Mouse (Mus musculus) lung, embryonic 16.5 days (tissue): ENCODE data around the gene Magi3. TPM values are rescaled to one million over a fixed set of nuclear protein-coding genes. Genes with fewer than 3 reads are reported as not detected.

Experiments used
- ATAC-seq: fragments of 200-750 bp; cut with Nextera tagmentation; 2 replicates; pipeline ENCODE4 v1.8.0; 2017; ENCODE audit warnings: low read depth, mild to moderate bottlenecking, moderate library complexity
- H3K27ac ChIP-seq: fragments of 300-500 bp; sonication (generic); 2 replicates; pipeline ENCODE4 v1.5.1; 2014; ENCODE audit warnings: mild to moderate bottlenecking, control low read depth, low read length
- H3K27me3 ChIP-seq: fragments of 300-500 bp; sonication (generic); 2 replicates; pipeline ENCODE4 v1.6.1; 2014; ENCODE audit warnings: low read depth, low read length, mixed read lengths; ENCODE audit not compliant: control insufficient read depth, insufficient read depth
- H3K36me3 ChIP-seq: fragments of 300-500 bp; sonication (generic); 2 replicates; pipeline ENCODE4 v1.6.1; 2014; ENCODE audit warnings: low read length; ENCODE audit not compliant: control insufficient read depth, insufficient read depth
- H3K4me1 ChIP-seq: fragments of 300-500 bp; sonication (generic); replicated peaks from 2 replicates; pipeline ENCODE4 v1.6.1; 2014; ENCODE audit warnings: low read length, mixed read lengths; ENCODE audit not compliant: control insufficient read depth, insufficient read depth
- H3K4me2 ChIP-seq: fragments of 300-500 bp; sonication (generic); 2 replicates; pipeline ENCODE4 v1.6.1; 2014; ENCODE audit warnings: low read depth, low read length, control low read depth
- H3K4me3 ChIP-seq: fragments of 300-500 bp; sonication (generic); 2 replicates; pipeline ENCODE4 v1.5.1; 2014; ENCODE audit warnings: mild to moderate bottlenecking, low read length, control low read depth
- H3K9ac ChIP-seq: fragments of 300-500 bp; sonication (generic); 2 replicates; pipeline ENCODE4 v1.6.1; 2014; ENCODE audit warnings: low read length, control low read depth
- H3K9me3 ChIP-seq: fragments of 300-500 bp; sonication (generic); 2 replicates; pipeline ENCODE4 v1.6.1; 2016; ENCODE audit warnings: low read length; ENCODE audit not compliant: control insufficient read depth
- WGBS: fragments of 180-500 bp; shearing (Covaris S2); extraction: QIAGEN DNeasy Blood & Tissue Kit; methylation state at CpG from one replicate; pipeline ENCODE4 v1.1.7; 2014; 5-methylcytosine and 5-hydroxymethylcytosine counted together
- polyA plus RNA-seq: library from polyadenylated mRNA; unstranded; fragments of >200 nt; fragmentation: Nextera tagmentation; extraction: Ambion mirVana; gene quantifications from 2 replicates; pipeline ENCODE4 v1.2.1, GENCODE M21; 2015

Magi3 gene
- polyA plus RNA-seq, 1 experiment from 2014 or later, result 9.8 TPM

- Histone ChIP-seq H3K27ac (no peak overlapping the region), H3K4me3 (no peak overlapping the region), H3K9ac (no peak overlapping the region), H3K27me3 (no peaks in the 10 kb centered on the region), H3K36me3 (no peaks in the 10 kb centered on the region), H3K4me2 (no peak overlapping the region), H3K4me1 (no peaks in the 10 kb centered on the region), H3K9me3 (no peaks in the 10 kb centered on the region)
- ATAC-seq, result no peak
- WGBS, result 72% methylated on average over 6 of the region's 6 CpGs
Measured at GRCm38 (mm10) chr3:104243972-104244371, 23.8 kb upstream of the Magi3 start.

- Histone ChIP-seq H3K4me1 (no peaks in the 10 kb centered on the region), H3K9ac (no peak overlapping the region), H3K9me3 (no peaks in the 10 kb centered on the region), H3K4me2 (no peak overlapping the region), H3K27ac (no peak overlapping the region), H3K27me3 (no peaks in the 10 kb centered on the region), H3K4me3 (no peak overlapping the region), H3K36me3 (no peaks in the 10 kb centered on the region)
- 84% methylated on average over 2 of the region's 2 CpGs for WGBS
- no peak for ATAC-seq
Measured at GRCm38 (mm10) chr3:104239785-104240184, 19.6 kb upstream of the Magi3 start.

- 85% methylated on average over 2 of the region's 2 CpGs for whole genome bisulfite sequencing
- no peaks in the 10 kb centered on the region for H3K36me3 ChIP-seq
- no peak overlapping the region for H3K4me2 ChIP-seq
- H3K9ac ChIP-seq, result no peak overlapping the region
- ATAC-seq, result no peak
- no peak overlapping the region for H3K4me3 ChIP-seq
- H3K9me3 ChIP-seq, result no peaks in the 10 kb centered on the region
- H3K4me1 ChIP-seq, result peaks cover 2% of the 10 kb centered on the region
- H3K27me3 ChIP-seq, result no peaks in the 10 kb centered on the region
- no peak overlapping the region for H3K27ac ChIP-seq
Measured at GRCm38 (mm10) chr3:104239376-104239775, 19.2 kb upstream of the Magi3 start.

- no peak overlapping the region for H3K4me2 ChIP-seq
- H3K9me3 ChIP-seq, result no peaks in the 10 kb centered on the region
- H3K36me3 ChIP-seq, result no peaks in the 10 kb centered on the region
- H3K9ac ChIP-seq, result no peak overlapping the region
- no peaks in the 10 kb centered on the region for H3K27me3 ChIP-seq
- no peak for ATAC-seq
- H3K27ac ChIP-seq, result no peak overlapping the region
- peaks cover 7% of the 10 kb centered on the region for H3K4me1 ChIP-seq
- WGBS, result 48% methylated on average over 10 of the region's 10 CpGs
- no peak overlapping the region for H3K4me3 ChIP-seq
Measured at GRCm38 (mm10) chr3:104237846-104238440, 17.8 kb upstream of the Magi3 start.

GRCm38 (mm10) chr3:104236029-104236428, 15.9 kb upstream of the Magi3 start:
- H3K9ac ChIP-seq, result no peak overlapping the region
- 87% methylated on average over 2 of the region's 2 CpGs for WGBS
- no peak overlapping the region for H3K4me2 ChIP-seq
- H3K4me1 ChIP-seq, result peaks cover 7% of the 10 kb centered on the region
- H3K27ac ChIP-seq, result no peak overlapping the region
- ATAC-seq, result no peak
- no peaks in the 10 kb centered on the region for H3K9me3 ChIP-seq
- no peaks in the 10 kb centered on the region for H3K36me3 ChIP-seq
- no peaks in the 10 kb centered on the region for H3K27me3 ChIP-seq
- no peak overlapping the region for H3K4me3 ChIP-seq

- Histone ChIP-seq H3K27ac (no peak overlapping the region), H3K4me1 (peaks cover 7% of the 10 kb centered on the region), H3K4me3 (no peak overlapping the region), H3K9me3 (no peaks in the 10 kb centered on the region), H3K27me3 (no peaks in the 10 kb centered on the region), H3K4me2 (no peak overlapping the region), H3K36me3 (no peaks in the 10 kb centered on the region), H3K9ac (no peak overlapping the region)
- ATAC-seq, result no peak
- 90% methylated on average over 5 of the region's 5 CpGs for WGBS
Measured at GRCm38 (mm10) chr3:104235099-104235498, 14.9 kb upstream of the Magi3 start.

GRCm38 (mm10) chr3:104233366-104234312, 13.5 kb upstream of the Magi3 start:
- H3K36me3 ChIP-seq, result no peaks in the 10 kb centered on the region
- no peak overlapping the region for H3K4me2 ChIP-seq
- H3K9ac ChIP-seq, result no peak overlapping the region
- H3K27me3 ChIP-seq, result no peaks in the 10 kb centered on the region
- H3K4me1 ChIP-seq, result peaks cover 7% of the 10 kb centered on the region
- H3K27ac ChIP-seq, result peak overlapping the region; percentile 51
- H3K4me3 ChIP-seq, result no peak overlapping the region
- peak; percentile 86 for ATAC-seq
- 38% methylated on average over 7 of the region's 7 CpGs for WGBS
- H3K9me3 ChIP-seq, result no peaks in the 10 kb centered on the region

- H3K27me3 ChIP-seq, result no peaks in the 10 kb centered on the region
- no peaks in the 10 kb centered on the region for H3K36me3 ChIP-seq
- no peak overlapping the region for H3K9ac ChIP-seq
- no peaks in the 10 kb centered on the region for H3K9me3 ChIP-seq
- H3K4me3 ChIP-seq, result no peak overlapping the region
- no peak overlapping the region for H3K4me2 ChIP-seq
- peak; percentile 76 for ATAC-seq
- peaks cover 4% of the 10 kb centered on the region; the same call in 1 of the 2 replicates for H3K4me1 ChIP-seq
- WGBS, result 34% methylated on average over 5 of the region's 5 CpGs
- no peak overlapping the region for H3K27ac ChIP-seq
Measured at GRCm38 (mm10) chr3:104227438-104228111, 7.4 kb upstream of the Magi3 start.

GRCm38 (mm10) chr3:104226731-104227130, 6.6 kb upstream of the Magi3 start:
- H3K27me3 ChIP-seq, result no peaks in the 10 kb centered on the region
- ATAC-seq, result no peak
- H3K4me1 ChIP-seq, result peaks cover 4% of the 10 kb centered on the region; the same call in 1 of the 2 replicates
- H3K9ac ChIP-seq, result no peak overlapping the region
- no peaks in the 10 kb centered on the region for H3K36me3 ChIP-seq
- no peak overlapping the region for H3K4me3 ChIP-seq
- H3K27ac ChIP-seq, result no peak overlapping the region
- no peak overlapping the region for H3K4me2 ChIP-seq
- H3K9me3 ChIP-seq, result no peaks in the 10 kb centered on the region
- WGBS, result 42% methylated on average over 7 of the region's 7 CpGs
